Mouse (Mus musculus) heart, adult 2 months (tissue): ENCODE results near the gene Pak4.

Experiments
- CTCF ChIP-seq: fragments of 200-600 bp; IDR thresholded peaks from 2 replicates; pipeline ENCODE4 v1.8.1; 2022; ENCODE audit warnings: antibody characterized with exemption, mild to moderate bottlenecking, moderate library complexity
- POLR2A ChIP-seq: fragments of 200-500 bp; IDR thresholded peaks from 2 replicates; pipeline ENCODE4 v1.6.1; 2011; ENCODE audit warnings: mild to moderate bottlenecking, low read depth, low read length, control low read depth; ENCODE audit not compliant: insufficient read depth

DNA sequence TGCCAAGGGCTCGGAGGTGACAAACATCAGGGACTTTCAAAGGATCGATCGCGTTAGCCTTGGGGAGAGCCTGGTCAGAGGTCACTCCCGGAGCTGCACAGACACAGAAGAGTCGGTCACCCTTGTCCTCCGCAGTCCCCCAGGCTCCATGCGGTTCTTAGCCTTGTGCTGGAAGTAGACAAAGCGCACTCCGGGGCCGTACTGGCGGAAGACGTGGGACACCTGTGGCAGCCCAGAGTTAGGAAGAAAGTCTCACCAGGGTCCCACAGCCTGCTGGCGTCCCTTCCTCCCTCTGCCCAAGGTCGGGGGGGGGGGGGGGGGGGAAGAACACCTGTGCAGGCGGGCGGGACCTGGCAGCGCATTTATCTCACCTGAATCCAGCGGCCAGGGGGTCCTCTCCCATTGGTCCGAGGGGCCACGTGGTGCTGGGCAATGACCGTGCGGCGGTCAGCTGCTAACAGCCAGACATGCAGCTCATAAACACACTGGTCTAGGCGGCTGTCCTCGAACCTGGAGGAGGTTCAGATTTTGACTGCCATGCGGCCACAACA is 53.9 kb downstream of the Pak4 start:
- TF ChIP-seq POLR2A (no peak), CTCF (no peak)
